Mouse (Mus musculus) ES-Bruce4 (cell line): ENCODE measurements around the gene Ovol1.

ENCODE experiments used
- CTCF ChIP-seq: IDR thresholded peaks from one replicate; pipeline ENCODE4 v1.8.1; 2011; ENCODE audit warnings: low read depth, low read length
- EP300 ChIP-seq: IDR thresholded peaks from 2 replicates; pipeline ENCODE4 v1.6.1; 2011; ENCODE audit warnings: low read depth, low read length; ENCODE audit not compliant: insufficient read depth
- POLR2A ChIP-seq: IDR thresholded peaks from one replicate; pipeline ENCODE4 v1.8.1; 2011; ENCODE audit warnings: low read length; ENCODE audit not compliant: insufficient read depth

- no peak for TF ChIP-seq CTCF
- no peak for TF ChIP-seq POLR2A
- TF ChIP-seq EP300 = no peak
These were observed 6.7 kb upstream of the Ovol1 start for GRCm38 (mm10) chr19:5567180-5567533.
